Mouse (Mus musculus): ENCODE data around the gene Ccdc42.
A peak's percentile ranks its signal among the peaks of the same experiment; 100 is the strongest.

Ccdc42 gene

GRCm38 (mm10) chr11:68586721-68587120, at the start of gene Ccdc42:
Ccdc42 (plus strand) TSS chr11:68587021.
- DNase-seq (ENCODE audit: low read depth, low spot score): no peak

DNA sequence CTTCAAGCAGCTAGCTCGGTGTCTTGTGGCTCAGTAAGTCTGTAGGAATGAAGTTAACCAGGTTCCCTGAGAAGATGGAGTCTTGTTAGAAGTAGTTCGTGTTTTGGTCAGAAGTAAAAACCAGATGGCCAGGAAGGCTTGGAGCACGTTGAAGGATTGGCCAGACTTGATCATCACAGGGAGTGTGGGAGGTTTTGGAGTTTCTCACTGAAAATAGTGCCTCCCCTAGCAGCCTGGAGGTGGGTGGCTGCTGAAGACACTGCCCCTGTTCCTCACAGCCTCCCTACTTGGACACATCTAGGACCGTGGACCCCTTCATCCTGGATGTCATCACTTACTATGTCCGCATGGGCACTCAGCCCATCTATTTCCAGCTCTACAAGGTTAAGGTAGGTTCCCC, 47.2 kb upstream of the Ccdc42 start:
- DNase-seq (ENCODE audit: low read depth, low spot score): no peak

GRCm38 (mm10) chr11:68544554-68544953, 42.3 kb upstream of the Ccdc42 start:
- no peak for DNase-seq (ENCODE audit: low read depth, low spot score)

GRCm38 (mm10) chr11:68545172-68545571, 41.6 kb upstream of the Ccdc42 start:
- DNase-seq (ENCODE audit: low read depth, low spot score): no peak

GRCm38 (mm10) chr11:68545682-68546222, 41.1 kb upstream of the Ccdc42 start:
- DNase-seq (ENCODE audit: low read depth, low spot score): no peak

DNA sequence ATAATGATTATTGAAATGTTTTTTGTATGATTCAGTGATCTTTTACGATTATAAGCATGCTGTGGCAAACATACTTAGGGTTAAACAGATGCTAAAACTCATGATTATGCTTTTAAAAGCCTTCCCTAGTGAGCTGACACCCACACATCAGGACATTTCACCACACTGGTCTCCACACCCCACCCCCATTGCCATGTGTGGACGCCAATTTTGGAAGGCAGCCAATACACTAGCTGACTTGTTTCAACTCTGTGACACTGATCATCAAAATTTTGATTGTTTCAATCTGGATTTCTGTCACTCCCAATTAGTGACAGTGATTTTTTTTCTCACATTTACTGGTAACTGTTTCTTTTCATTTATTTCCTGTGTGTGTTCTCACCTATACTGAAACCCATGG, 39.3 kb upstream of the Ccdc42 start:
- no peak for DNase-seq (ENCODE audit: low read depth, low spot score)

DNA sequence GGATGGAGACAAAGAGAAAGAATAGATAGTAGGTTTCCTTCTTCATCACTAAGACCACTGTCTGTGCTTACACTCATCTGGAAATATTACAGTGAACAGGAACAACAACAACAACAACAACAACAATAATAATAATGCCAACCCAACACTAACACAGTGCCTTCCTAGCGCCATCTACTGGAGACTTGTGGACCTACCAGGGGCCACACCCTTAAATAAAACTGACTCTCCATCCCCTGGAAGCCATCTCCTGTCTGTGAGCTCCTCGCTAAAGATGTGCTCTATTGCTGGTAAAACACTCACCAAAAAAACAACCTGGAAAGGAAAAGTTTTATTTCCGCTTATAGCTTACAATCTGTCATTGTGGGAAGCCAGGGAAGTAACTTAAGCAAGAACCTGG, 37.2 kb upstream of the Ccdc42 start:
- peak; percentile 34 for DNase-seq (ENCODE audit: low read depth, low spot score)

GRCm38 (mm10) chr11:68550358-68550757, 36.5 kb upstream of the Ccdc42 start:
- no peak for DNase-seq (ENCODE audit: low read depth, low spot score)

GRCm38 (mm10) chr11:68553981-68554471, 32.8 kb upstream of the Ccdc42 start:
- DNase-seq (ENCODE audit: low read depth, low spot score): peak; percentile 25

DNA sequence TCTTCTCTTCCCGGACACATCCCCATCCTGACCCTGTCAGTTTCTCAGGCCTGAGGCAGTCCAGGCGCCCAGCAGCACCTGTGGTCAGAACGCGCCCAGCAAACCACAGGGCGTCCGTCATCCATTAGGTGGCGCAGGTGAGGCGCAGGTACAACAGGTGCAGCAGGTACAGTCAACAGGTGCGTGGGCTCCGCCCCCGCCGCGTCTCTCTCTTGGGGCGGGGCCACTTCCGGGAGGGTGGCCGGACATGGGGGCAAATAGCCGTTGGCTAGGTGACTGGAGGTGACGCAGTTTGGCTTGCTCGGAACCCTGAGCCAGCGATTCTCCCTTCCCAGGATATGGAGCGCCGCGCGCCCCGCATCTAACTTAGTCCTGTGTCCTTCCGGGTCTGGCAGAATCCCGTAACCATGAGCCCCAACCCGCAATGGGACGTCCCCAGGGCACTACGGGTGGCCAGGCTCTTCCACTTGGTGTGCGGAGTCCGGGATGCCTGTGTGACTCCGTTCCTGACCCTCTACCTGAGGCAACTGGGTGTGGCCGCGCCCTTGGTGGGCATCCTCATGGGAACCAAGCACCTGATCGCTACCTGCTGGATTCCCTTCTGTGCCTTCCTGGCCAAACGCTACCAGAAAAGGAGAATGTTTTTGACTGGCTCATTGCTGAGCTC, 30.8 kb upstream of the Ccdc42 start, which contains the start of gene Mfsd6l:
TSS of gene Mfsd6l (plus strand) at position 269 of the 667 bp plus-strand sequence.
- DNase-seq (ENCODE audit: low read depth, low spot score): no peak

DNA sequence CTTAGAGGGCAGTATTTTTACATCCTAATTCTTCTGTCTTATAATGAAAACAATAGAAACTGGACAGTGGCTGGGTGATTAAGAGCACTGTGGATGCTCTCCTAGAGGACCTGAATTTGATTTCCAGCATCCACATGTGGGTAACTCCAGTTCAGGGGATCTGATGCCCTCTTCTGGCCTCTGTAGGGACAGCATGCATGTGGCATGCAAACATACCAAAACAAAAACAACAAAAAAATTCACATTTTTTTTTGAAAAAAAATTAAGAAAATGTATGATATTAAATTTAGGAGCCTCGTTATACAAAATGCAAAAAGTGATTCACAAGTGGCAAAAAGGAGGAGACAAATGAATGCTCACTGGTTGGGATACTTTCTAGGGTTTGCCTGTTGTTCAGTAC, 27.3 kb upstream of the Ccdc42 start:
- DNase-seq (ENCODE audit: low read depth, low spot score): peak; percentile 47

- no peak for DNase-seq (ENCODE audit: low read depth, low spot score)
Observed at GRCm38 (mm10) chr11:68561957-68562950, 24.6 kb upstream of the Ccdc42 start.

DNA sequence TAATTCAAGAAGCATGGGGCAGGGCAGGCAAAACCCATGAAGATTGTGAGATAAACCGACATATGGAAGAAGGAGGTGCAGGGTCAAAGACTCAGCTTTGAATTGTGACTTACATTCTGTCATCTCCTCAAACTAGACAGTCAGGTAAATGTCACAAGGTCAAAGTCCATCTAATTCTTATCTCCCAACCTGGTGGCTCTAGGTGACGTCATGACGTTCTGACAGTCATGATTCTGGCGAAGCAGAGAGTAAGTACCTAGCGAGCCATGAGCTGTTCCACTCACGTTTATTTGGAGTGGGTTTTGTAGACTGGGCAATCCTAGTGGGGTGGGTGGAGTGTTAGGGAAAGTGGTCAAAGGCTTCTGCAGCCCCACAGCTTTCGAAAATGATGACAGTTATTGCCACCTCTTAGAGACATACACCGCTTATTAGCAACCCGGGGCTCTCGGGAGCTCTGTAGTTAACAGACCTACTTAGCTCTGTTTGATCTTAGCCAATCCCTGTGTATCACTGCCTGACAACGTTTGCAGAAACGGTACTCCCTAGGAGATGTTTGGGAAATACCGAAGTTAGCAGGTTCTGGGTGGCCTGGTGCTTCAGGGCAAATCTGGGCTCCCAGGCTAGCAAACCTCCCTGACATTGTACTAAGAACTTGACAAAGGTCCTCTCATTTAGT, 22.3 kb upstream of the Ccdc42 start:
- DNase-seq (ENCODE audit: low read depth, low spot score): no peak

- DNase-seq (ENCODE audit: low read depth, low spot score): no peak
Observed at GRCm38 (mm10) chr11:68565032-68565429, 21.8 kb upstream of the Ccdc42 start.

- DNase-seq (ENCODE audit: low read depth, low spot score): peak; percentile 91
Observed at GRCm38 (mm10) chr11:68566447-68567059, 20.3 kb upstream of the Ccdc42 start.

- DNase-seq (ENCODE audit: low read depth, low spot score): no peak
Observed at GRCm38 (mm10) chr11:68570861-68571260, 16.0 kb upstream of the Ccdc42 start.

- DNase-seq (ENCODE audit: low read depth, low spot score): no peak
Observed at GRCm38 (mm10) chr11:68577076-68577475, 9.7 kb upstream of the Ccdc42 start.

GRCm38 (mm10) chr11:68579462-68579881, 7.3 kb upstream of the Ccdc42 start:
- DNase-seq (ENCODE audit: low read depth, low spot score): peak; percentile 60

GRCm38 (mm10) chr11:68580566-68580965, 6.3 kb upstream of the Ccdc42 start:
- DNase-seq (ENCODE audit: low read depth, low spot score): no peak

DNA sequence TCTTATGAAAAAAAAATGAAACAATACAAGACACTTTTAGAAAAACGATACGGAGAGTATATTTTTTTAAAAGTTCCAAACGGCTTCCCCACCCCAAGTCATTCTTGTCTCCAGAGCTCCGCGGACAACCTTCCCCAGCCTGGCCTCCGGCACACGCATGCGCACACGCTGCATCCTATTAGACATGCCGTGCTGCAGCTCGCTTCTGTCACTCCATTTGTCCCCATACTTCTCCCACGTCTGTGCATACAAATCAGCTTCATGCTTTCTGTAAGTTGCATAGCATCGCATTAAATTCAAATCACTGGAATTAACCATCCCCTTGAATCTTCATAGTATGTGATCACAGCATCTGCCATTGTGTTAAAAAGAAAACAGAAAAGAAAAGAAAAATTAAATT, 3.6 kb upstream of the Ccdc42 start:
- no peak for DNase-seq (ENCODE audit: low read depth, low spot score)

DNA sequence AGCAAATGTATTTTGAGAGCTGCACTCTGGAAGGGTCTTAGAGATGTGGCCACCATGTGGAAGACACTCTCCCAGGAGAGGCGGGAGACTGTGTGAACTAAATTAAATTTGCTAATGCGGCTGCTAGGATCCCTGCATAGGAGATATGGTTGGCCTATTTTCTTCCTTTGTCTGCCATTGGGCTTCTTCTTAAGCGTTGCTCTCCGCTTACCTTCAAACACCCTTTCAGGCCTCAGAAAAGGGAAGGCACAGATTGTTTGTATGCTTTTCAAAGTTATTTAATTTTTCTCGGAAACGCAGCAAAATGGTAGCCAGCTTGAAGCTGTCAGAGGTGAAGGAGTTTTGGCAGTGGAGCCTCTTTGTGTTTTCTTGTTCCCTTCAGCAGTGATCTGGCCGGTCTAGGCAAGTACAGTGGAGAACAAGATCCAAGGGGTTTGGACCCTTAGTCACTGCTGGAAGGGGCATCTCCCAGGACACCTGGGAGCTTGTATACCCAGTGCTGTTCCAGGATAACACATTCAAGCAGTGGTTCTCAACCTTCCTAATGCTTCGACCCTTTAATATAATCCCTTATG, 2.8 kb upstream of the Ccdc42 start:
- DNase-seq (ENCODE audit: low read depth, low spot score): no peak
